Mouse (Mus musculus): ENCODE measurements at regions not wholly inside any gene's neighbourhood (a gene's known extent, or its start where the extent isn't known, plus 50 kb on each side); places are given as distances from the start of the nearest gene placed in this dataset.

DNA sequence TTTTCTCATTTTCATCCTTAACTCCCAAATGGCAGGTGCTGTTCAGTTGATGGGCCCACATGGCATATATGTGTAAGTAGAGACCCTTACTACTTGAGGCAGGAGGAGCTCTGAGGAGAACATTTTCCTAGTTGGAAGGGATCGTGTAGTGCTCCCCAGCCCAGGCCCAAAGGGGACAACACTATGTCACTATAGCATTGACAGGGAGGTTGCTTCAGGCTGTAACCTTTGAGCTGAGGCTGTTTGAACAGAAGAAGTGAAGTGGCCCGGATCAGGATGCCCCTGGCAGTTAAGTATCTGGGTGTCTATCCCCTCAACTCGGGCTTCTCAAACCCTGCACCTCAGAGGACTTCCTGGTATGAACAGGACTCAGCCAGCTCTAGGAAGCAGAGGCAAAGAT lies 79.5 kb upstream of the Msx1 start:
- TF ChIP-seq CTCF (IDR thresholded peaks at IDR 0.05; ENCODE audit: low read depth): no peak
- TF ChIP-seq EP300 (IDR thresholded peaks at IDR 0.05; ENCODE audit: low read depth): no peak
